In genomic region chr6:33551934-33552333, GRCm38 (mm10) we compare ENCODE assay signal across 17 mouse cellular contexts.
DNase-seq lines count a peak whose midpoint lies in the region; ATAC-seq and TF ChIP-seq lines count a peak whose summit lies in the region.
"Had no signal": no experiment of that assay in that cellular context is flagged by ENCODE, and none has a peak within 500 bp of the region (broad histone marks: within the 10 kb centered on the region; RNA-seq: fewer than 3 reads in every experiment).

No protein-coding gene starts in this region.

- no peak for DNase-seq in layer of hippocampus, adult 2 months (ENCODE audit: low spot score in 2 of 2)
- DNase-seq in layer of hippocampus, adult 18-20 months (ENCODE audit: low spot score in 2 of 2) = no peak
- no peak for DNase-seq in neural tube, embryonic 10.5 days (ENCODE audit: extremely low spot score, low spot score)
- peak; percentile 4 for DNase-seq in gastrocnemius, postnatal 14 days
- no peak for DNase-seq in kidney, adult 2 months
- DNase-seq: adrenal gland, adult 8-10 months; cerebellum, adult 11-12 months; cerebellum, postnatal 25 days; kidney, adult 18-20 months; kidney, postnatal 25 days; lung, postnatal 4 days; retina, postnatal 1 day had no signal

- ATAC-seq in forebrain, embryonic 15.5 days (replicated peaks) = no peak
- no peak for ATAC-seq in forebrain, embryonic 13.5 days
- ATAC-seq in neural tube, embryonic 13.5 days (ENCODE audit: low read depth) = no peak

- intact Hi-C loops in gastrocnemius, postnatal 14 days (cut with DNase I; ENCODE audit: low total_unique reads) = no loop called here

- H3K27ac ChIP-seq in forebrain, embryonic 15.5 days (replicated peaks) = 0 out of 2 replicates have a peak overlapping the region, but pooled peaks have one; percentile 19
- H3K27ac ChIP-seq in forebrain, embryonic 13.5 days = no peak overlapping the region
- peak overlapping the region; percentile 64 for H3K27ac ChIP-seq in layer of hippocampus, adult 2 months
- peak overlapping the region; percentile 64 for H3K27ac ChIP-seq in neural tube, embryonic 13.5 days (replicated peaks)
- no peak overlapping the region for H3K27ac ChIP-seq in kidney, adult 2 months (ENCODE audit: insufficient read depth, low read depth, low read length)
- H3K27ac ChIP-seq: limb, embryonic 15.5 days had no signal

- no peaks in the 10 kb centered on the region for H3K27me3 ChIP-seq in forebrain, embryonic 15.5 days
- no peaks in the 10 kb centered on the region for H3K27me3 ChIP-seq in forebrain, embryonic 13.5 days
- no peaks in the 10 kb centered on the region for H3K27me3 ChIP-seq in neural tube, embryonic 13.5 days
- no peaks in the 10 kb centered on the region for H3K27me3 ChIP-seq in kidney, adult 2 months (replicated peaks; ENCODE audit: control insufficient read depth, insufficient read depth, low read length)
- H3K27me3 ChIP-seq: CH12.LX; limb, embryonic 15.5 days had no signal

- no peak for TF ChIP-seq CTCF in layer of hippocampus, adult 2 months (conservative IDR thresholded peaks at IDR 0.05)
- no peak for TF ChIP-seq CTCF in kidney, adult 2 months (conservative IDR thresholded peaks at IDR 0.05; ENCODE audit: insufficient read depth, insufficient read length, low read depth, low read length)

- H3K4me3 ChIP-seq in forebrain, embryonic 15.5 days = no peak overlapping the region
- H3K4me3 ChIP-seq in forebrain, embryonic 13.5 days = no peak overlapping the region
- no peak overlapping the region for H3K4me3 ChIP-seq in layer of hippocampus, adult 2 months
- H3K4me3 ChIP-seq in neural tube, embryonic 13.5 days = no peak overlapping the region
- no peak overlapping the region for H3K4me3 ChIP-seq in kidney, adult 2 months (ENCODE audit: insufficient read depth, low read depth, low read length)
- H3K4me3 ChIP-seq: limb, embryonic 15.5 days had no signal

- TF ChIP-seq POLR2A in kidney, adult 2 months (IDR thresholded peaks at IDR 0.05; ENCODE audit: low read depth, low read length) = no peak

- whole genome bisulfite sequencing in forebrain, embryonic 15.5 days = 55% methylated on average over 4 of the region's 4 CpGs
- 73% methylated on average over 4 of the region's 4 CpGs for WGBS in forebrain, embryonic 13.5 days
- WGBS in neural tube, embryonic 13.5 days = 67% methylated on average over 4 of the region's 4 CpGs
- 85% methylated on average over 4 of the region's 4 CpGs for WGBS in kidney, adult 2 months

- H3K4me1 ChIP-seq in forebrain, embryonic 15.5 days = peaks cover 11% of the 10 kb centered on the region
- H3K4me1 ChIP-seq in forebrain, embryonic 13.5 days = peaks cover 12% of the 10 kb centered on the region
- peaks cover 17% of the 10 kb centered on the region for H3K4me1 ChIP-seq in neural tube, embryonic 13.5 days (replicated peaks)
- no peaks in the 10 kb centered on the region for H3K4me1 ChIP-seq in kidney, adult 2 months (ENCODE audit: control insufficient read depth, insufficient read depth, low read length)

- H3K9me3 ChIP-seq in forebrain, embryonic 15.5 days = no peaks in the 10 kb centered on the region
- H3K9me3 ChIP-seq in forebrain, embryonic 13.5 days (replicated peaks) = no peaks in the 10 kb centered on the region
- no peaks in the 10 kb centered on the region for H3K9me3 ChIP-seq in neural tube, embryonic 13.5 days
- H3K9me3 ChIP-seq: limb, embryonic 15.5 days had no signal

- no peaks in the 10 kb centered on the region for H3K36me3 ChIP-seq in forebrain, embryonic 15.5 days
- no peaks in the 10 kb centered on the region for H3K36me3 ChIP-seq in forebrain, embryonic 13.5 days (ENCODE audit: poor library complexity, severe bottlenecking)
- H3K36me3 ChIP-seq in neural tube, embryonic 13.5 days = no peaks in the 10 kb centered on the region
- H3K36me3 ChIP-seq in kidney, adult 2 months (ENCODE audit: control insufficient read depth, insufficient read depth, low read length) = no peaks in the 10 kb centered on the region
- H3K36me3 ChIP-seq: limb, embryonic 15.5 days had no signal

- no peak overlapping the region for H3K4me2 ChIP-seq in forebrain, embryonic 15.5 days (replicated peaks)
- H3K4me2 ChIP-seq in forebrain, embryonic 13.5 days = no peak overlapping the region
- H3K4me2 ChIP-seq in neural tube, embryonic 13.5 days = no peak overlapping the region
- H3K4me2 ChIP-seq: limb, embryonic 15.5 days had no signal

- no peak overlapping the region for H3K9ac ChIP-seq in forebrain, embryonic 15.5 days (replicated peaks)
- no peak overlapping the region for H3K9ac ChIP-seq in forebrain, embryonic 13.5 days
- H3K9ac ChIP-seq in neural tube, embryonic 13.5 days = no peak overlapping the region
- H3K9ac ChIP-seq: limb, embryonic 15.5 days had no signal

Comparison
In these comparisons a context has a peak if more than half of its experiments do, and no peak if none do; other contexts are left out.
1. H3K27ac ChIP-seq: peak in forebrain, embryonic 15.5 days (single experiment), layer of hippocampus, adult 2 months (single experiment) and neural tube, embryonic 13.5 days (single experiment); none in forebrain, embryonic 13.5 days (single experiment) and kidney, adult 2 months (single experiment).